Mouse (Mus musculus): ENCODE data around the gene 0610030E20Rik.

DNA sequence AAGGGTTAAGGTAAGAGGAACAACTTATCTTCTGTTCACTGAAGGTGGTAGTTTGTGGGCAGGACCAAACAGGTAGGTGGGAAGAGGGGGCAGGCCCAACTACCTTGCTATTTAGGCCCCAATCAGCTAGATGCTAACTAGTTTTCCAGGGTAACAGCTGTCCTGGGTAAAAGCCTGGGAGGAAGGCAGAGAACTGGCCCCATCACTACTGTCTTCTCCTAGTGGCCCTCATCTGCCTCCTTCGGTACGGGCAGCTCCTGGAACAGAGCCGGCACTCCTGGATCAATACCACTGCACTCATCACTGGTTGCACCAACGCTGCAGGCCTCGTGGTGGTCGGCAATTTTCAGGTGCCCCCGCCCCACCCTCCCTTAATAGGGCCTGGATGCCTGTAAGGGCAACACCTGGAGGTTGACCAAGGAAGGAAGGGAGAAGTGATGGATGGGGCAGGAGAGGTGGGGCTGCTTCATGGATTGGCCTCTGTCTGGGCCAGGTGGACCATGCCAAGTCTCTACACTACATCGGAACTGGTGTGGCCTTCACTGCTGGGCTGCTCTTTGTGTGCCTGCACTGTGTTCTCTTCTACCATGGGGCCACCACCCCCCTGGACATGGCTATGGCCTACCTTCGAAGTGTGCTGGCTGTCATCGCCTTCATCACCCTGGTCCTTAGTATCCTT, 11.1 kb downstream of the 0610030E20Rik start:
- TF ChIP-seq TAL1 (IDR thresholded peaks at IDR 0.05; ENCODE audit: low read length) (no peak), GATA1 (IDR thresholded peaks at IDR 0.05; ENCODE audit: low read length) (no peak)
